Mouse (Mus musculus): Measurements from ENCODE around the gene Gm10282. TPM values are rescaled to one million over a fixed set of nuclear protein-coding genes. Genes with fewer than 3 reads are reported as not detected.

Gm10282 gene
- polyA plus RNA-seq, 1 experiment from 2014 or later: 30.3 TPM

DNA sequence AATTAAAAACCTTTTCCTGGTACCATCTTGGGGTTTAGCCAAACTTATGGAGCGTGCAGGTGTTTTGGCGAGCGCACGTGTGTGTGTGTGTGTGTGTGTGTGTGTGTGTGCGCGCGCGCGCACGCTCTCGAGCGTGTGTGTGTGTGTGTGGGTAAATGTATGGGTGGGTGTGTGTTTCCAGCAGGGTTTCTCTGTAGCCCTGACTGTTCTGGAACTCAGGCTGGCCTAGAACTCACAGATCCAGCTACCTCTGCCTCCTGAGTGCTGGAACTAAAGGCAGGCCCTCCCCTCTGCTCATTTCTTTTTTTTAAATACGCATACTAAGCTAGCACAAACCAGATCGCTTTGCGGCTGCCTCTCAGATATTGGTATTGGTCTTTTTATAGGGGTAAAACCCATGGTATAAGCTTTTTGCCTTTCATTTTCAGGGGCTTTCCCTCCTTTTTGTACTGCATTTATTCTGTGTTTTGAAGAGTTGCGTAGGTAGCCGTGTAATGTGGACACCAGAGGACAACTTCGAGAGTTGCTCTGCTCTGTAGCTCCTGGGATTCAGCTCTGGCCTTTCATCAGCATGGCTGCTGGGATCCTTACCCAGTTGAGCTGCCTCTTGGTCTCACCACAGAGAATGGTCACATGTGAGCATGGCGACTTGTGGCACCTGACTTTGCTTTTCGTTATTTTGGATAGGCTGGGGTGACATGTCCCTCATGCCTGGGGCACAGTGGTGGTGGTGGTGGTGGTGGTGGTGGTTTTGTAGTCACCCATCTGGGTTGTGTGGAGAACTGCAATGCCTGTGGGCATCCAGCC is 16.8 kb upstream of the Gm10282 start:
- 87% methylated on average over 20 of the region's 20 CpGs for WGBS
- ATAC-seq (replicated peaks; ENCODE audit: low FRiP score): no peak
- peaks cover 29% of the 10 kb centered on the region for H3K4me1 ChIP-seq
- H3K36me3 ChIP-seq: no peaks in the 10 kb centered on the region
- no peak overlapping the region for H3K27ac ChIP-seq
- 0 out of 2 replicates have a peak overlapping the region, but pooled peaks have one; percentile 2 for H3K9ac ChIP-seq
- peak overlapping the region; percentile 64 for H3K4me3 ChIP-seq (replicated peaks)
- no peaks in the 10 kb centered on the region for H3K9me3 ChIP-seq (replicated peaks)
- peak overlapping the region; percentile 84 for H3K4me2 ChIP-seq
- H3K27me3 ChIP-seq: peaks cover 38% of the 10 kb centered on the region

DNA sequence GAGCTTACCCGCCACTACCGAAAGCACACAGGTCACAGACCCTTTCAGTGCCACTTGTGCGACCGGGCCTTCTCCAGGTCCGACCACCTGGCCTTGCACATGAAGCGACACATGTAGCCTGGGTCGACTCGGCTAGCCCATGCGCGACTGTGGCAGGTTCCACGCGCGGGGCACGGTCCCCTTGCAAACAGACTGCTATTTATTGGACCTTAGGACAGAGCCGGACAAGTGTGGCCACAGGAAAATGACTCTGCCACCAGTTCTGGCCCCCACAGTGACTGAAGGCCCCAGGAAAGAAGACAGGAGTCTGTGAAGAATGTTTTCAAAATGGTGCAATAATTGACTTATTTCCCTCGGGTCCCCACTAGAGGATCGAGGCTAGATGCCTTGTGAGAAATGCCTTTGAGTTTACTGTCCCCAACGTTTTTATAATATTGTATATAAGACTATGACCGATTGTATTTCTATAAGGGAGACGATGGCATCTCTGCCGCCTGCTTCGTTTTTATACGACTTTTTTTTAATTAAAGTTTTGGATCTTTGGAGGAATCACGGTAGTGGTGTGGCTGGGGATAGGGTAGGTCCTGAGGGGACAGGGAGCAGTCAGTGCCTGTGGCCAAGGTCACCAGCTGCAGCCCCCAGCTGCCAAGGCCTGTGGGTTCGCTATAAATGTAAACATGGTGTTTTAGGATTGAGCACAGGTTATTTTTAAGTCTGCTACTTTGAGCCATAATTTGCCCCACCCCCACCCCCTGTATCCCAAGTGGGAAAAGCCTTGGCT is 15.9 kb upstream of the Gm10282 start:
- Histone ChIP-seq H3K36me3 (no peaks in the 10 kb centered on the region), H3K9ac (no peak overlapping the region), H3K4me1 (peaks cover 29% of the 10 kb centered on the region), H3K9me3 (replicated peaks) (no peaks in the 10 kb centered on the region), H3K4me3 (replicated peaks) (peak overlapping the region; percentile 64), H3K27ac (no peak overlapping the region), H3K27me3 (peaks cover 38% of the 10 kb centered on the region), H3K4me2 (peak overlapping the region; percentile 84)
- ATAC-seq (replicated peaks; ENCODE audit: low FRiP score): no peak
- 56% methylated on average over 25 of the region's 25 CpGs for WGBS

DNA sequence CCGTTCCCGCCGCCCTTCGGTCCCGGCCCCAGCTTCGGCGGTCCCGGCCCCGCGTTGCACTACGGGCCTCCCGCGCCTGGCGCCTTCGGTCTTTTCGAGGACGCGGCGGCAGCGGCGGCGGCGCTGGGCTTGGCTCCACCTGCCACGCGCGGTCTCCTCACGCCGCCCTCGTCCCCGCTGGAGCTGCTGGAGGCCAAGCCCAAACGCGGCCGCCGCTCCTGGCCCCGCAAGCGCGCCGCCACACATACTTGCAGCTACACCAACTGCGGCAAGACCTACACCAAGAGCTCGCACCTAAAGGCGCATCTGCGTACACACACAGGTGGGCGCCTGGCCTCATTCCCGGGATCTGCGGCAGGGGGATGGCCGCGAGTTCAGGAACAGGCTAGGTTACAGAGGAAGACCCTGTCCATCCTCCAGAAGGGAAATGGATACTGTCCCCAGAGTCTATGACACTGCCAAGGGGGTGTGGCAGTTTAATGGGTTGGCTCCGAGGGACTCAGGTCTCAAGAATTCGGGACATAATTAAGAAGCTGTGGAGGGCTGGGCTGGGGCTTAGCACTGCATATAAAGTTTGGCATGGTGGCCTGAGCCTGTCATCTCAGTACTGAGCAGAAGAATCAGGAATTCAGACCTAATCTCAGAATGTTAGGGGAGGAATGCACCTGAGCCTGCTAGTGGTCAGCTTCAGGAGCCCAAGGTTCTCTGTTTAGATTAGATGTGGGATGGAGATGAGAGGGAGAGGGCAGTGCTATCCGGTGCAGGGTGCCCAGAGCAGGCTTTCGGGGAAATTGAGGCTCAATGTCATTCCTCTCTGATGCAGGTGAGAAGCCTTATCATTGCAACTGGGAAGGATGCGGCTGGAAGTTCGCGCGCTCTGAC is 15.1 kb upstream of the Gm10282 start:
- no peak for ATAC-seq (replicated peaks; ENCODE audit: low FRiP score)
- Histone ChIP-seq H3K4me2 (peak overlapping the region; percentile 84), H3K9ac (peak overlapping the region; percentile 53), H3K4me3 (replicated peaks) (peak overlapping the region; percentile 64), H3K4me1 (peaks cover 29% of the 10 kb centered on the region), H3K27ac (no peak overlapping the region), H3K9me3 (replicated peaks) (no peaks in the 10 kb centered on the region), H3K27me3 (peaks cover 38% of the 10 kb centered on the region), H3K36me3 (no peaks in the 10 kb centered on the region)
- WGBS: 7% methylated on average over 53 of the region's 55 CpGs

DNA sequence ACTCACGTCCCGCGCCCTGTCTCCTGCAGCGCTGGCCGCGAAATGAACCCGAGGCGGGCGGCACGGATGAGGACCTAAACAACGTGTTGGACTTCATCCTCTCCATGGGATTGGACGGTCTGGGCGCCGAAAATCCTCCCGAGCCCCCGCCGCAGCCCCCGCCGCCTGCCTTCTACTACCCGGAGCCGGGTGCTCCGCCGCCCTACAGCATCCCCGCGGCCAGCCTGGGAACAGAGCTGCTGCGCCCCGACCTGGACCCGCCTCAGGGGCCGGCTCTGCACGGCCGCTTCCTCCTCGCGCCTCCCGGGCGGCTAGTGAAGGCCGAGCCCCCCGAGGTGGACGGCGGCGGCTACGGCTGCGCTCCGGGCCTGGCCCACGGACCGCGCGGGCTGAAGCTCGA is 14.3 kb upstream of the Gm10282 start:
- H3K27ac ChIP-seq: peak overlapping the region; percentile 54; the same call in 1 of the 2 replicates
- peak overlapping the region; percentile 84 for H3K4me2 ChIP-seq
- peaks cover 29% of the 10 kb centered on the region for H3K4me1 ChIP-seq
- H3K9ac ChIP-seq: peak overlapping the region; percentile 53
- ATAC-seq (replicated peaks; ENCODE audit: low FRiP score): peak; percentile 29
- 0% methylated on average over 46 of the region's 48 CpGs for WGBS
- H3K9me3 ChIP-seq (replicated peaks): no peaks in the 10 kb centered on the region
- H3K36me3 ChIP-seq: no peaks in the 10 kb centered on the region
- H3K27me3 ChIP-seq: peaks cover 38% of the 10 kb centered on the region
- H3K4me3 ChIP-seq (replicated peaks): peak overlapping the region; percentile 64

DNA sequence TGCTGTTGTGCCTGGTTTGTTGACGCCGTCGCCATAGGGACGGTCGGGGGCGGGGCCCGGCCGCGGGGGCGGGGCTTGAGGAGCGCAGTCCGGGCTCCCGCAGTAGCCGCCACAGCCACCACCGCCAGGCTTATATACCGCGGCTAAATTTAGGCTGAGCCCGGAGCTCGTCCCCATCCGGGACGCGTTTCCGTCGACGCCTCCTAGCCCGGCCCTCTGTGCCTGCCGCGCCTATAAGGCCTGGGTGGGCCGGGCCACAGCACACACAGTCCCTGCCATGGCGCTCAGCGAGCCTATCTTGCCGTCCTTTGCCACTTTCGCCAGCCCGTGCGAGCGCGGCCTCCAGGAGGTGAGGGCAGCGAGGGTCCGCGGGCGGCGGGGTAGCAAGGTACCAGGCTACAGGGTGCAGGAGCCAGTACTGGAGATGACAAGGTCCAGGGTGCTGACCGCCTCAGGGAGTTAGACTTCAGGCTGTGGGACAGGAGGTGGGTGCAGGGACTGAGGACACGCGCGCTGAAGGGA is 13.8 kb upstream of the Gm10282 start, which contains the start of gene Klf2:
Klf2 (plus strand) TSS at position 233 of the 522 bp plus-strand sequence.
- Histone ChIP-seq H3K9me3 (replicated peaks) (no peaks in the 10 kb centered on the region), H3K27me3 (peaks cover 38% of the 10 kb centered on the region), H3K9ac (peak within 1 kb of the TSS; percentile 53), H3K4me3 (replicated peaks) (peak within 1 kb of the TSS; percentile 64), H3K4me2 (peak within 1 kb of the TSS; percentile 84), H3K27ac (peak within 1 kb of the TSS; percentile 54; the same call in 1 of the 2 replicates), H3K4me1 (peaks cover 29% of the 10 kb centered on the region), H3K36me3 (no peaks in the 10 kb centered on the region)
- peak; percentile 97 for ATAC-seq (replicated peaks; ENCODE audit: low FRiP score)
- WGBS: 0% methylated on average over 45 of the region's 46 CpGs

DNA sequence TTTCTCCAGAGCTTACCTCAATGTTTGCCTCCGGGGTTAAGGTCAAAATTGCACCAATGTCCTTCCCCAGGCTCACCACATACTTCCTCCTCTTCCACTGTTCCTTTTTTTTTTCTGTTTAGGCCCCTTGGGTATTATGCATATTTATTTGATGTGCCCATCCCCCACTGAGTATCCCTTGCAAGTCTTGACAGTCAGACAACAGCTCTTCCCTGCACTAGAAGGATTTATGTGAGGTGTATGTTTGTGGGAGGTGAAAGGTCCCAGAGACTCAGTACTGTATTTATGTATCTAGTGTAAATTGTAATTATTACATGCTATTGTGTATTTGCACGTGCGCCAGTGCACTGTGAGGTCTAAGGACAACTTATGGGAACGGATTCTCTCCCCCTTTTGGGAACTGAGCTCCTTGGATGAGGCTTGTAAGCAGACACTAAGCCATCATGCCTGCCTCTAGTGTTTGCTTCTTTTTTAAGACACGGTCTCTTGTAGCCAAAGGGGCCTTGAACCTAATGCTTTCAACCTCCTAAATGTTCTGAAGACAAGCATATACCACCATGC is 12.8 kb upstream of the Gm10282 start:
- Histone ChIP-seq H3K36me3 (no peaks in the 10 kb centered on the region), H3K9ac (no peak overlapping the region), H3K4me3 (replicated peaks) (no peak overlapping the region), H3K27ac (no peak overlapping the region), H3K4me1 (peaks cover 29% of the 10 kb centered on the region), H3K27me3 (peaks cover 35% of the 10 kb centered on the region), H3K9me3 (replicated peaks) (no peaks in the 10 kb centered on the region), H3K4me2 (no peak overlapping the region)
- no peak for ATAC-seq (replicated peaks; ENCODE audit: low FRiP score)
- 49% methylated on average over 5 of the region's 5 CpGs for WGBS

DNA sequence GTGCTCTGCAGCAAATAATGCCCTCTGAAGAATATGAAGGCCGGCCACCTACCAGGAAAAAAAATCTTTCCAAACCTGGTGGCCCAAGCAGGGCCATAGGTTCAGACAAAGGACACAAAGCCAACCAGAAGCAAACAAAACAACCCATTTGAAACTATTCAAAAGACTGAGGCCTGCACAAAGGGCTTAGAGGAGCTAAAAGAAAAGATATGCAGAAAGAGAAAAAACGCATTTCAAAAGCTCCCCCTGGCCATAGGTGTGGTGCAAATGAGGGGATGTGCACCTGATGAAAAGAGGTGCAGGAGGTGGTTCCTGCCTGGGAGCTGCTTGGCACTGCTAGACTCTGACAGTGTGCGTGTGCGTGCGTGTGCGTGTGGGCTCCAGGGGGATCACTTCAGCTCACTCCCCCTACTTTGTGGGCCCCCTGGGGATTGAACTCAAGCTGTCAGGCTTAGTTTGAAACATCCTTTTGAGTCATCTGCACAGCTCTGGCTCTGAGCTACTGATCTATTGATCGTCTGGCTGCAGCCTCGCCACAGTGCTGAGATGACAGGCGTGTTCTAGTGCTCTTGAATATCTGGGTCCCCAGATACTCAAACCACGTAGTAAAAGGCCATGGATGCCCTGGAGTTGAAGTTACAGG is 11.1 kb upstream of the Gm10282 start:
- ATAC-seq (replicated peaks; ENCODE audit: low FRiP score): no peak
- H3K9me3 ChIP-seq (replicated peaks): no peaks in the 10 kb centered on the region
- 65% methylated on average over 10 of the region's 10 CpGs for WGBS

DNA sequence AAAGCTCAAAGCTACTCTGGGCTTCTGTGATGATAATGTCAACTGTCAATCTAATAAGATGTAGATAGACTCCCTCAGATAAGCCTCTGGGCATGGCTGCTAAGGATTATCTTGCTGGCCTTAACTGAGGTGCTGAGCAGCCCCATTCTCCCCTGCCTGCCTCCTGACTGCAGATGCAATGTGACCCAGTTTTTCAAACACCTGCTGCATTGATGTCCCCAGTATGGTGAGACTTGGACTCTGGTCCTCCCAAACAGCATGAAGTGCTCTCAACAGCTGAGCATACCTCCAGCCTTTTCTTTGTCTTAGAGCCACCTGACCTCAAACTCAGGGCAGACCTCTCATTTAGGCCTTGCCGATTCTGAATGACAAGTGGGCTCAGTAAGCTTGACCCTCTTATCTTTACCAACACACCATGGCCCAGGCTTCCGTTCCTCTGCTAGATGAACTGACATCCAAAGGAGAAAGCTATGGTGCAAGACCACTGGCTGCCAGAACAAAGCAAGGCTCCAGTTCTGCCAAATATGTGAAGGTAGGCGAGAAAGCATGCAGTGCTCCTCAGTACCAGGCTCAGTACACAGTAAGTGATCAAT is 8.0 kb upstream of the Gm10282 start:
- 82% methylated on average over 3 of the region's 3 CpGs for WGBS

More for the DNA sequence above, 11.1 kb upstream of the Gm10282 start:
- H3K4me3 ChIP-seq (replicated peaks): no peak overlapping the region
- no peaks in the 10 kb centered on the region for H3K36me3 ChIP-seq
- no peak overlapping the region for H3K4me2 ChIP-seq
- no peak overlapping the region for H3K27ac ChIP-seq
- H3K9ac ChIP-seq: no peak overlapping the region
- H3K4me1 ChIP-seq: peaks cover 30% of the 10 kb centered on the region
- peaks cover 25% of the 10 kb centered on the region for H3K27me3 ChIP-seq

DNA sequence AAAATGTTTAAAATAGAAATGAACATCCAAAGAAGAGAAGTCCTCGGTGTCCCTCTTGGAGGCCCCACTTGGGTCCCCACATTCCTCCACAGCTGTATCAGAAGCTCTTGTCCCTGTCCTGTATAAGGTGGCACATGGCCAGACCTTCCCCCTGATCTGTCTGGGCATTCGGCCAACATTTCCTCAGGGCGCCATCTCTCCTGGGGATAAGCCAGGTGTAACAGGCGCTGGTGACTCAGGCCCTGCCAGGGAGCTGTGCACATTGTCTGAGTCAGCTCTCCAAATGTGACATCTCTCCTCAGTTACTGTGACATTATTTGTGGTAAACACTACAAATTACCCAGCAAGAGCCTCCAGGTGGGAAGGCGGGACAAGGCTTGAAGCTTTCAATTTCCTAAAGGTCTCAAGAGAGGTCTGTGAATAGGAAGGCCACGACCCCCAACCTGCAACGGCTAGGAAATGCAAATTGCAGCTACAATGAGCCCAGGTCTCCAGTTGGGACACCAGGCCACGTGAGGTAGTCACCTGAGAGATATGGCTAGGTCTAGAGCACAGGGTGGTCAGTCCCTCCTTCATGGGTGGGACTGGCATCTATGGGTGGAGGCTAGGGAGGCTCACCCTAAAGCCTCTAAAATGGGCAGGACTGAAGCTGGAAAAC is 5.9 kb upstream of the Gm10282 start:
- no peaks in the 10 kb centered on the region for H3K36me3 ChIP-seq
- H3K4me2 ChIP-seq: no peak overlapping the region
- H3K27ac ChIP-seq: no peak overlapping the region
- H3K9me3 ChIP-seq (replicated peaks): no peaks in the 10 kb centered on the region
- H3K27me3 ChIP-seq: no peaks in the 10 kb centered on the region
- H3K4me3 ChIP-seq (replicated peaks): no peak overlapping the region
- no peak overlapping the region for H3K9ac ChIP-seq
- peaks cover 6% of the 10 kb centered on the region; the same call in 1 of the 2 replicates for H3K4me1 ChIP-seq
- ATAC-seq (replicated peaks; ENCODE audit: low FRiP score): 0 out of 2 replicates have a peak, but pooled peaks have one; percentile 30
- WGBS: 53% methylated on average over 8 of the region's 8 CpGs

More for the DNA sequence above, 8.0 kb upstream of the Gm10282 start:
- no peak overlapping the region for H3K4me3 ChIP-seq (replicated peaks)
- no peaks in the 10 kb centered on the region for H3K9me3 ChIP-seq (replicated peaks)
- no peak overlapping the region for H3K27ac ChIP-seq
- no peaks in the 10 kb centered on the region for H3K36me3 ChIP-seq
- no peak overlapping the region for H3K4me2 ChIP-seq
- H3K9ac ChIP-seq: no peak overlapping the region
- no peak for ATAC-seq (replicated peaks; ENCODE audit: low FRiP score)
- H3K4me1 ChIP-seq: peaks cover 10% of the 10 kb centered on the region; the same call in 1 of the 2 replicates
- no peaks in the 10 kb centered on the region for H3K27me3 ChIP-seq

DNA sequence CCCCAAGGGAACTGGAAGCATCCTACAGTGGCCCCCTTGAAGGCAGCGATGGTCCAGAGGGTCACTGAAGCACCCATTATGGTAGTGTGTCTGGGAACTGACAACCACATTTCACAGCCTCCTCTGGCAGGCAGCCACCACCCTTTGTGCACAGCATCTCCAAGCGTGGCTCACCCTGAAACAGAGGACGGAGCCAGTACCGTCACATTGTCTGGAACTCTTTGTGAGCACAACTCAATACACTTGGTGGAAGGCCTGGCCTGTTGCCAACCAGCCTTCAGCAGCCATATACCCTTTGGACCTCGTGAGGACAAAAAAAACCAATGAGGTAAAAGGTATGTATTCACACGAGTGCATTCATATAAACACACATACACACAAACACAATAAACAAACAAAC is 3.2 kb upstream of the Gm10282 start:
- Histone ChIP-seq H3K9me3 (replicated peaks) (no peaks in the 10 kb centered on the region), H3K9ac (no peak overlapping the region), H3K27me3 (no peaks in the 10 kb centered on the region), H3K36me3 (no peaks in the 10 kb centered on the region), H3K4me3 (replicated peaks) (no peak overlapping the region), H3K4me1 (peaks cover 9% of the 10 kb centered on the region), H3K4me2 (no peak overlapping the region), H3K27ac (no peak overlapping the region)
- ATAC-seq (replicated peaks; ENCODE audit: low FRiP score): peak; percentile 55
- 66% methylated on average over 6 of the region's 6 CpGs for WGBS
